Mouse (Mus musculus): Measurements from ENCODE around the gene Rasa3. TPM values are rescaled to one million over a fixed set of nuclear protein-coding genes. Genes with fewer than 3 reads are reported as not detected.

Rasa3 gene
- polyA plus RNA-seq, 1 experiment from 2014 or later = 11.4 TPM

- 59% methylated on average over 9 of the region's 9 CpGs for WGBS (ENCODE audit: insufficient replicate concordance)
- no peaks in the 10 kb centered on the region for H3K27me3 ChIP-seq (ENCODE audit: insufficient read depth, low read length)
- no peaks in the 10 kb centered on the region for H3K36me3 ChIP-seq (replicated peaks; ENCODE audit: insufficient read depth, low read length)
- H3K4me2 ChIP-seq (ENCODE audit: low read depth, low read length) = no peak overlapping the region
- H3K4me1 ChIP-seq (ENCODE audit: insufficient read depth) = no peaks in the 10 kb centered on the region
- H3K27ac ChIP-seq (ENCODE audit: low read depth) = no peak overlapping the region
- no peak for DNase-seq
- no peak overlapping the region for H3K4me3 ChIP-seq (ENCODE audit: low read depth, low read length)
- TF ChIP-seq CTCF (IDR thresholded peaks at IDR 0.05; ENCODE audit: low read depth) (no peak), EP300 (IDR thresholded peaks at IDR 0.05; ENCODE audit: low read depth) (no peak)
- no peaks in the 10 kb centered on the region for H3K9me3 ChIP-seq (ENCODE audit: low read length)
- ATAC-seq = no peak
- no peak overlapping the region for H3K9ac ChIP-seq (replicated peaks)
Observed at GRCm38 (mm10) chr8:13519503-13519902, 157.9 kb downstream of the Rasa3 start.

- Histone ChIP-seq H3K4me1 (ENCODE audit: insufficient read depth) (peaks cover 3% of the 10 kb centered on the region; the same call in 1 of the 2 replicates), H3K9ac (replicated peaks) (no peak overlapping the region), H3K4me2 (ENCODE audit: low read depth, low read length) (no peak overlapping the region), H3K36me3 (replicated peaks; ENCODE audit: insufficient read depth, low read length) (no peaks in the 10 kb centered on the region), H3K9me3 (ENCODE audit: low read length) (no peaks in the 10 kb centered on the region), H3K4me3 (ENCODE audit: low read depth, low read length) (no peak overlapping the region), H3K27me3 (ENCODE audit: insufficient read depth, low read length) (no peaks in the 10 kb centered on the region), H3K27ac (ENCODE audit: low read depth) (no peak overlapping the region)
- WGBS (ENCODE audit: insufficient replicate concordance) = 82% methylated on average over 6 of the region's 6 CpGs
- ATAC-seq (no peak), DNase-seq (no peak)
- no peak for TF ChIP-seq EP300 (IDR thresholded peaks at IDR 0.05; ENCODE audit: low read depth)
- no peak for TF ChIP-seq CTCF (IDR thresholded peaks at IDR 0.05; ENCODE audit: low read depth)
Observed at GRCm38 (mm10) chr8:13517284-13517781, 160.1 kb downstream of the Rasa3 start.

Other genes with a start within 250 kb of the Rasa3 start
- not detected in 2 replicates for gene Tmem255b, start 242.4 kb downstream of the Rasa3 start, polyA plus RNA-seq (2015; fragmentation: Nextera tagmentation; extraction: Ambion mirVana)
- 9.0 and 9.3 TPM in 2 replicates for gene Gas6, start 183.1 kb downstream of the Rasa3 start, polyA plus RNA-seq (2015; fragmentation: Nextera tagmentation; extraction: Ambion mirVana)
- not detected in 2 replicates for gene 1700029H14Rik, start 115.1 kb downstream of the Rasa3 start, polyA plus RNA-seq (2015; fragmentation: Nextera tagmentation; extraction: Ambion mirVana)
- not detected in 2 replicates for gene Cfap97d2, start 28.3 kb upstream of the Rasa3 start, polyA plus RNA-seq (2015; fragmentation: Nextera tagmentation; extraction: Ambion mirVana)
- gene Cdc16, start 80.1 kb upstream of the Rasa3 start, polyA plus RNA-seq (2015; fragmentation: Nextera tagmentation; extraction: Ambion mirVana) = 24.6 and 27.3 TPM in 2 replicates
- gene Upf3a, start 108.0 kb upstream of the Rasa3 start, polyA plus RNA-seq (2015; fragmentation: Nextera tagmentation; extraction: Ambion mirVana) = 15.1 and 16.8 TPM in 2 replicates
- gene AF366264, start 160.8 kb upstream of the Rasa3 start, polyA plus RNA-seq (2015; fragmentation: Nextera tagmentation; extraction: Ambion mirVana) = not detected in 2 replicates
- 4.3 and 5.0 TPM in 2 replicates for gene Champ1, start 192.0 kb upstream of the Rasa3 start, polyA plus RNA-seq (2015; fragmentation: Nextera tagmentation; extraction: Ambion mirVana)
- 6.2 and 6.5 TPM in 2 replicates for gene Coprs, start 212.7 kb upstream of the Rasa3 start, polyA plus RNA-seq (2015; fragmentation: Nextera tagmentation; extraction: Ambion mirVana)